Mouse (Mus musculus) kidney, postnatal 0 days (tissue): ENCODE results near the gene Cxcl9. TPM values are rescaled to one million over a fixed set of nuclear protein-coding genes. Genes with fewer than 3 reads are reported as not detected.

Source experiments
- ATAC-seq: fragments of 200-750 bp; cut with Nextera tagmentation; replicated peaks from 2 replicates; pipeline ENCODE4 v1.8.0; 2017; ENCODE audit warnings: low read depth, moderate number of reproducible peaks, moderate TSS enrichment, moderate library complexity; ENCODE audit not compliant: low FRiP score
- DNase-seq: peaks from one replicate; pipeline ENCODE4 v3.0.0-alpha.2; 2016; ENCODE audit warnings: low spot score
- H3K27ac ChIP-seq: fragments of 300-500 bp; sonication (generic); 2 replicates; pipeline ENCODE4 v1.5.1; 2014; ENCODE audit warnings: mild to moderate bottlenecking
- H3K27me3 ChIP-seq: fragments of 300-500 bp; sonication (generic); 2 replicates; pipeline ENCODE4 v1.6.1; 2014; ENCODE audit warnings: low read length, mixed read lengths; ENCODE audit not compliant: insufficient read depth
- H3K36me3 ChIP-seq: fragments of 300-500 bp; sonication (generic); 2 replicates; pipeline ENCODE4 v1.6.1; 2014; ENCODE audit warnings: low read length, mixed read lengths; ENCODE audit not compliant: insufficient read depth
- H3K4me1 ChIP-seq: fragments of 300-500 bp; sonication (generic); replicated peaks from 2 replicates; pipeline ENCODE4 v1.6.1; 2014; ENCODE audit warnings: antibody characterized with exemption, low read length, mixed read lengths; ENCODE audit not compliant: insufficient read depth
- H3K4me2 ChIP-seq: fragments of 300-500 bp; sonication (generic); 2 replicates; pipeline ENCODE4 v1.6.1; 2014; ENCODE audit warnings: mild to moderate bottlenecking, low read length, moderate library complexity, mixed read lengths
- H3K4me3 ChIP-seq: fragments of 300-500 bp; sonication (generic); replicated peaks from 2 replicates; pipeline ENCODE4 v1.5.1; 2014; ENCODE audit warnings: low read depth, low read length
- H3K9ac ChIP-seq: fragments of 300-500 bp; sonication (generic); 2 replicates; pipeline ENCODE4 v1.6.1; 2014; ENCODE audit warnings: low read depth, low read length
- H3K9me3 ChIP-seq: fragments of 300-500 bp; sonication (generic); replicated peaks from 2 replicates; pipeline ENCODE4 v1.6.1; 2016; ENCODE audit warnings: low read length, inconsistent platforms, mixed read lengths
- CTCF ChIP-seq: IDR thresholded peaks from 2 replicates; pipeline ENCODE4 v1.5.1; 2016; ENCODE audit warnings: antibody characterized with exemption, low read depth, mild to moderate bottlenecking, moderate library complexity
- WGBS: fragments of 180-500 bp; shearing (Covaris S2); extraction: QIAGEN DNeasy Blood & Tissue Kit; methylation state at CpG from one replicate; pipeline ENCODE4 v1.1.7; 2014; 5-methylcytosine and 5-hydroxymethylcytosine counted together
- polyA plus RNA-seq: library from polyadenylated mRNA; unstranded; fragments of >200 nt; fragmentation: Nextera tagmentation; extraction: Ambion mirVana; gene quantifications from 2 replicates; pipeline ENCODE4 v1.2.1, GENCODE M21; 2015

Cxcl9 gene
- polyA plus RNA-seq = 0.08 and 0.13 TPM in 2 replicates

GRCm38 (mm10) chr5:92327929-92328328 is at the start of gene Cxcl9:
Gene Cxcl9 (minus strand): TSS chr5:92328079.
- Histone ChIP-seq H3K27ac (no peak within 1 kb of the TSS), H3K4me2 (no peak within 1 kb of the TSS), H3K4me1 (no peaks in the 10 kb centered on the region), H3K9me3 (no peaks in the 10 kb centered on the region), H3K36me3 (no peaks in the 10 kb centered on the region), H3K27me3 (no peaks in the 10 kb centered on the region), H3K4me3 (no peak within 1 kb of the TSS), H3K9ac (no peak within 1 kb of the TSS)
- no peak for TF ChIP-seq CTCF
- DNase-seq = no peak
- no peak for ATAC-seq
- 80% methylated on average over 7 of the region's 7 CpGs for WGBS

GRCm38 (mm10) chr5:92376795-92377405 is 49.0 kb upstream of the Cxcl9 start:
- ATAC-seq = no peak
- 36% methylated on average over 13 of the region's 13 CpGs for WGBS
- Histone ChIP-seq H3K9me3 (no peaks in the 10 kb centered on the region), H3K4me3 (no peak overlapping the region), H3K27me3 (no peaks in the 10 kb centered on the region), H3K36me3 (no peaks in the 10 kb centered on the region), H3K9ac (no peak overlapping the region), H3K4me1 (no peaks in the 10 kb centered on the region), H3K27ac (0 out of 2 replicates have a peak overlapping the region, but pooled peaks have one; percentile 21), H3K4me2 (no peak overlapping the region)
- TF ChIP-seq CTCF = no peak
- peak; percentile 78 for DNase-seq

GRCm38 (mm10) chr5:92375368-92375767 is 47.5 kb upstream of the Cxcl9 start:
- no peaks in the 10 kb centered on the region for H3K36me3 ChIP-seq
- no peak for TF ChIP-seq CTCF
- H3K4me3 ChIP-seq = no peak overlapping the region
- H3K9ac ChIP-seq = no peak overlapping the region
- H3K9me3 ChIP-seq = no peaks in the 10 kb centered on the region
- 66% methylated on average over 17 of the region's 17 CpGs for WGBS
- no peaks in the 10 kb centered on the region for H3K4me1 ChIP-seq
- no peaks in the 10 kb centered on the region for H3K27me3 ChIP-seq
- DNase-seq (peak; percentile 60), ATAC-seq (no peak)
- peak overlapping the region; percentile 79 for H3K27ac ChIP-seq
- no peak overlapping the region for H3K4me2 ChIP-seq

GRCm38 (mm10) chr5:92374721-92375142 is 46.9 kb upstream of the Cxcl9 start:
- DNase-seq = peak; percentile 89
- 21% methylated on average over 6 of the region's 6 CpGs for WGBS
- no peaks in the 10 kb centered on the region for H3K27me3 ChIP-seq

GRCm38 (mm10) chr5:92372605-92373004 is 44.7 kb upstream of the Cxcl9 start:
- H3K9me3 ChIP-seq = no peaks in the 10 kb centered on the region
- H3K27ac ChIP-seq = no peak overlapping the region
- TF ChIP-seq CTCF = no peak
- ATAC-seq = no peak
- H3K9ac ChIP-seq = no peak overlapping the region
- 27% methylated on average over 2 of the region's 2 CpGs for WGBS
- no peak overlapping the region for H3K4me2 ChIP-seq
- DNase-seq = no peak
- H3K4me1 ChIP-seq = no peaks in the 10 kb centered on the region
- H3K36me3 ChIP-seq = no peaks in the 10 kb centered on the region
- no peaks in the 10 kb centered on the region for H3K27me3 ChIP-seq
- H3K4me3 ChIP-seq = no peak overlapping the region

More at GRCm38 (mm10) chr5:92374721-92375142, 46.9 kb upstream of the Cxcl9 start:
- no peaks in the 10 kb centered on the region for H3K36me3 ChIP-seq
- H3K4me3 ChIP-seq = no peak overlapping the region
- H3K4me1 ChIP-seq = no peaks in the 10 kb centered on the region
- no peak overlapping the region for H3K9ac ChIP-seq
- H3K9me3 ChIP-seq = no peaks in the 10 kb centered on the region
- no peak overlapping the region for H3K4me2 ChIP-seq
- ATAC-seq = peak; percentile 69; the same call in 1 of the 2 replicates
- H3K27ac ChIP-seq = peak overlapping the region; percentile 79
- peak; percentile 57 for TF ChIP-seq CTCF

GRCm38 (mm10) chr5:92371361-92371976 is 43.6 kb upstream of the Cxcl9 start:
- Histone ChIP-seq H3K27me3 (no peaks in the 10 kb centered on the region), H3K9me3 (no peaks in the 10 kb centered on the region), H3K4me3 (no peak overlapping the region), H3K4me1 (no peaks in the 10 kb centered on the region), H3K4me2 (no peak overlapping the region), H3K36me3 (no peaks in the 10 kb centered on the region), H3K27ac (no peak overlapping the region), H3K9ac (no peak overlapping the region)
- no peak for TF ChIP-seq CTCF
- DNase-seq (no peak), ATAC-seq (no peak)
- 79% methylated on average over 14 of the region's 14 CpGs for WGBS
